Mouse (Mus musculus): ENCODE data around the gene Foxd4. TPM values are rescaled to one million over a fixed set of nuclear protein-coding genes. Genes with fewer than 3 reads are reported as not detected.

Foxd4 gene
- total RNA-seq, 2 experiments from 2014 or later, result not detected

DNA sequence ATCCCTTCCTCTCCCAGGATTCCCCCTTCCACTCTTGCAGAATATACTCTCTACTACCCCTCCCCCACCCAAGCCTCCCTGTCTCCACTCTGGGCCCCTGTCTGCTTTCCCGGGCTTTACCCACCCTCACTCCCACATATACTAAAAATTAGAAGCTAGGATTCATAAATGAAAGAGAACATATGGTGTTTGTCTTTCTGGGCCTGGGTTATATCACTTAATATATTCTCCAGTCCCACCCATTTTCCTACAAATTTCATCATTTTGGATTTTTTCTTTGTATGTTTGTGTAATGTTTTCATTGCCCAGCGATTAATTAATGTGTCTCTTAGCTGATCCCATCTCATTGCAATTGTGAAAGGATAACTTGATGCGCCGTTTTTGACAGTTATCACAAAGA lies 19.8 kb downstream of the Foxd4 start:
- ATAC-seq (replicated peaks; ENCODE audit: low FRiP score, low TSS enrichment, poor library complexity, severe bottlenecking), result no peak

DNA sequence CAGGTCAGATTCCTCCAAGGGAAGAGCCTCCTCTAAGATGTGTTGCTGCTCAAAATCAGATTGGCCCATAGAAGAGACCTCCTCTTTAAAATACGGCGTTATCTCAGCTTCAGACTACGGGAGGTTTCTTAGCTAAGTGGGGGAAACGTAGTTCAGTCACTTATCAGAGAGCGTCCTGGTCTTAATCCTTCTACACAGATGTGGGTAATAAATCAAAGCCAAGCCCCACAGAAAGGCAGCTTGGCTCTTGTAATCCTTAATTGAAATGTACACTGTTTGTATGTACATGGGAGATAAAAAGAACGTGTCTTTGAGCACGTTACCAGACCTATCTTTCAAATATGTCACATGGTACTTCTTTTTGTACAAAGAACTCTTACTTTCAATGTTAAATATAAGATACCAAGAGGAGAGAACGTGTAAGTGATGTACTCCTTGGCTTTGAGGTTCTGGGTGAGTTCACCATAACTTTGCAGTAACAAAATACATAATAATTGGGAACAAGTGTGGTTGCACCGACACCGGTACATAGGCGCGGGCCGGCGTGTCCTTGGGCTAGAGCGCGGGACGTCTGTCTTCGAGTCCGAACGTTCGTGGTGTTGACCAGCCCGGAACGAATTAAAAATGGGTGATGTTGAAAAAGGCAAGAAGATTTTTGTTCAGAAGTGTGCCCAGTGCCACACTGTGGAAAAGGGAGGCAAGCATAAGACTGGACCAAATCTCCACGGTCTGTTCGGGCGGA lies 25.7 kb downstream of the Foxd4 start, which contains the start of gene Gm10053:
TSS of gene Gm10053 (plus strand) at position 558 of the 742 bp plus-strand sequence.
- ATAC-seq (replicated peaks; ENCODE audit: low FRiP score, low TSS enrichment, poor library complexity, severe bottlenecking), result peak; percentile 90

DNA sequence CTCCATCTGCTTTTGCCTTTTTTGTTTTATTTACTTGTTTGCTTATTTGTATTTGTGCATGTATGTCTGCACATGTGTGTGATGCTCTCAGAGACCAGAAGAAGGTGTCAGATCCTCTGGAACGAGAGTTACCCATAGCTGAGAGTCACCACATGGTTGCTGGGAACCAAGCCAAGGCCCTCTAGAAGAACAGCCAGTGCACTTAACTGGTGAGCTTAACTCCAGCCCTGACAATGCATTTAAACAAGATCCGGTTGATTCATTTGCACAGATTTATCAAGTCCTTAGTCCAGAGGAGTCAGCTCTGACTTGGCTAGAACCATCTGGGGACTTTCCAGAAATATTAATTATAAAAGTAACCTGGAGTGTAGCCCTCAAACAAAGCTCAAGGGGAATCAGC lies 27.1 kb downstream of the Foxd4 start:
- ATAC-seq (replicated peaks; ENCODE audit: low FRiP score, low TSS enrichment, poor library complexity, severe bottlenecking), result no peak

DNA sequence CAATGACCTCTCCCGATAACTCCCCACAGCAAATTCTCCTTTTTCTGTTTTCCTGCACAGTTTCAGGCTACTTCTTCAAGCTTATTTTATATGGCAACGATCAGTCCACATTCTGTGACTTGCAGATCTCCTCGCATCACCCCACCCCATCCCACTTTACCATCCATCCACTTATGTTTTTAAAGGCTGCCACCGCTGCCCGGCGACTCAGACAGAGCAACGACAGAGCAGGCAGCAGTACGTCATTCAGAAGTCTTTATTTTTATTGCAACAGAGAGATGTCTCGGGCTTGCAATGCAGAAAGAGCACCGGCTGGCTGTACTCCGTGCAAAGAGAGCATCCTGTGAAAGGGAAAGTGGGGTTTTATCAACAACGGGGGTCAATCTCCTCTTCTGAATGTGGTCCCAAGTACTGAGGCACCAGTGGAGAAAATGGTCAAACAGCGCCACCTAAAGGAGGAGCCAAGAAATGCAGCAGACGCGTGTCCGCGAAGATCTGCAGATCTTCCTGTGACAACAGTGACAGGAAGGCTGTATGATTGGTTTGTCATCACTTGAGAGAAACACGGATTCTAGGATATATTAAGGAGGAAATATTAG lies 29.9 kb downstream of the Foxd4 start:
- peak; percentile 57; the same call in 1 of the 2 replicates for ATAC-seq (replicated peaks; ENCODE audit: low FRiP score, low TSS enrichment, poor library complexity, severe bottlenecking)

DNA sequence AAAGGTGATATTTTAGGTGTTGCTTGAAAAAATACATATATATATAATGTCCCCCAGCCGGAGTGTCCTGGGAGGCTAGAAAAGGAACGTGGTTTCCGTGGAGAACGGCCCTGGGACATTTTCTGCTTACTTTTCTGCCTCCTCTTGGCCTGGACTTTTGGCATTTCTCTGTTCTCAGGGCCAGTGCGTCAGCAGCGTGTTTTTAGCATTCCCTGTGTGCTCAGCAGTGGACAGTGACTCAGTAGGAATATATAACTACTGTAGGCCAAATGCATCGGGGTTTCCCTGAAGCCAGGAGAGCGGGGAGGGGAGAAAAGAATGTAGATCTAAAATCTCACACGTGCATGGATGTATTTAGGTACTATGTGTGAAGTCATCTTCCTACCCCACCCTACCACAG lies 35.6 kb downstream of the Foxd4 start:
- no peak for ATAC-seq (replicated peaks; ENCODE audit: low FRiP score, low TSS enrichment, poor library complexity, severe bottlenecking)

DNA sequence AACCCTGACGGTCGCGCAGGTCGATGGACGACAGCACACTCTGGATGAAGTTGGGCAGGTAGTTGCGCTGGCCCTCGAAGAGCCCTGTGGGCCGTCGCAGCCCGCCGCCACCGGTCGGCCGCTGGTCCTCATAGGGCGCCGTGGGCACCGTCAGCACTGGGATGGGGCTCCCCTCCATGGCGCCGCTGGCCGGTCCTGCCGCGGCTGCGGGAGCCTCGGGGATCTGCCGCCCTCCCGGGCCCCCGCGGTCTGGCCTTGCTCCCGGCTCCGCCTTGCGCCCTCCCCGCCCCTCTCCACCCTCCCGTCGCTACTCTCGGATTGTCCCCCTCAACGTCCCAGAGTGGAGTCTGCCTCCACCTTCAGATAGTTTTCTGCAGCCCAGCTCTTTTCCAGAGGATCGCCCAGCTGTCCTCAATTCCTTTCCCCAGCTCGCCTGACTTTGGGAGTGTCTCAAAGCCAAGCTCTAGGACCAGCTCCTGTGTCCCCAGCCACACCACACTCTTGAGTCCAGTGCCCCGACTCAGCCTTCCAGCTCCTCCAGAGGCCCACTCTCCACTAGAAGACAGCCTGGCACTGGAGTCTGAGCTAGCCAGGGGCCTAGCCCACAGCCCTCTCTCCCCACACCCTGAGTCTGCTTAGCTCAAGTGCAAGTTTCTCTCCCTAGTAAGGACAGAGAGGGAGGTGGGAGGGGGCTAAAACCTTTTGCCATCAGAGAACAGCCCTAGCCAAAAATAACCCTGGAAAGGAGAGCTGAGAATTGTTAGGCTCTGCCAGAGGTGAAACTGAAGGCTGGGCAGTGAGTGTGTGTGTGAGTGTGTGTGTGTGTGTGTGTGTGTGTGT lies 39.2 kb downstream of the Foxd4 start, which contains the start of gene Pgm5:
TSS of gene Pgm5 (minus strand) at position 244 of the 840 bp plus-strand sequence.
- no peak for ATAC-seq (replicated peaks; ENCODE audit: low FRiP score, low TSS enrichment, poor library complexity, severe bottlenecking)

DNA sequence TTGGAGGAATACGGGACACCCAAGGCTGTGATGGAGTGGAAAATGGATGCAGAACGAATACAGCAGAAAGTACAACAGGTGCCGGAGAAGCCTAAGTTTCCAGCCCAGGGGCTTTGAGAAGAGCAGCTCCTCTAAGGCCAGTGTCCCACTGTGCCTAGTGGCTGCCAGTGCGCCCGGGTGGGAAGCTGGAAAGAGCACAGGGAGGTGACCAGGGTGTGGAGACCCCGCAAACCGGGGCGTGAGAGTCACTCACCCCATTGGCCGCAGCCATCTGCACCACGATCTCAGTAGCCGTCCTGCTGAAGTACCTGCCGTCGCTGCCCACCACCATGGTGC lies 39.8 kb downstream of the Foxd4 start:
- no peak for ATAC-seq (replicated peaks; ENCODE audit: low FRiP score, low TSS enrichment, poor library complexity, severe bottlenecking)

DNA sequence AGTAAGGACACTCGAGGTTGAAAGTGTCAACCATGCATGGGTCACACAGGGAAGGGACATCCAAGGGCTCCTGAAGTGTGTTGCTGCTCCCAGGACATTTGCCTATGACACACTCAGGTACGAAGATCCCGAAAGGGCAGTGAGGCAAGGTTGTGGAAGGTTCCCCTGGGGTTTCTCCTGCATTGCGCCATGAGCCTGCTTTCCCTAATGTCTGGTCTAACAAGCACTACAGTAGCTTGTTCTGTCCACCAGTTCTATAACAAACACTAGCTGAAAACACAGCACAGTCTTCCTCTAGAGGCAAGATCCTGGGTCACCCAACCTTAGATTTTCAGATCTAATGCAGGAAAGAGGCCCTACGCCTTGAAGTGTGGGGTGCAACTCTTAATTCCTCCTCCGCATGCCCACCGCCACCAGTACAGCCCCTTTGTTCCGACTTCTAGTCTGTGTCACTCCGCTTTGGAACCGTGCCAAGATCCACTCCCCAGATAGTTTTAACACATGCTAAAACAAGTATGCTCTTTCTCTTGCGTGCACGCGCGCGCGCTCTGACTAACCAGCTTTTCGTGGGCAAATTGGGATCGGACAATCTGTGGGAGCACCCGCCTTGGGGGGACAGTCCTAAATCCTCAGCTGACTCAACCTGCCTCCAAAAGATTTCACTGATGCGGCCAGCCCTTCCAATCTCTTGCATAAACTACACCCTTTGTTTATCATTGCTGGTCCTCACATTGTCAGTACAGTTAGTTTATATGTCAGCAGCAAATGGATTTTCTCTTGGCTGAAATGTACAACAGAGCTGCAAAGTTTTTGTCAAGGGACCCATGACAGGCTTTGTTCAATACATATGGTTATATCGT lies 49.3 kb downstream of the Foxd4 start:
- no peak for ATAC-seq (replicated peaks; ENCODE audit: low FRiP score, low TSS enrichment, poor library complexity, severe bottlenecking)

Other genes with a start within 250 kb of the Foxd4 start
- gene Tmem252, start 227.2 kb downstream of the Foxd4 start, total RNA-seq (2014; fragmentation: Nextera tagmentation), result not detected in 2 replicates
- gene Tmem252, start 227.2 kb downstream of the Foxd4 start, total RNA-seq (2017), result not detected in 2 replicates
- not detected in 2 replicates for gene Pgm5, start 39.3 kb downstream of the Foxd4 start, total RNA-seq (2014; fragmentation: Nextera tagmentation)
- gene Pgm5, start 39.3 kb downstream of the Foxd4 start, total RNA-seq (2017), result not detected in 2 replicates
- gene Gm10053, start 25.5 kb downstream of the Foxd4 start, total RNA-seq (2014; fragmentation: Nextera tagmentation), result 165 and 186 TPM in 2 replicates
- gene Gm10053, start 25.5 kb downstream of the Foxd4 start, total RNA-seq (2017), result 47.6 and 162 TPM in 2 replicates
- 12.1 and 26.2 TPM in 2 replicates for gene Cbwd1, start 60.4 kb upstream of the Foxd4 start, total RNA-seq (2014; fragmentation: Nextera tagmentation)
- 35.4 and 46.7 TPM in 2 replicates for gene Cbwd1, start 60.4 kb upstream of the Foxd4 start, total RNA-seq (2017)
- 36.4 and 76.9 TPM in 2 replicates for gene Dock8, start 98.3 kb upstream of the Foxd4 start, total RNA-seq (2014; fragmentation: Nextera tagmentation)
- gene Dock8, start 98.3 kb upstream of the Foxd4 start, total RNA-seq (2017), result 21.8 and 24.9 TPM in 2 replicates